In genomic region chr11:55542671-55543070, GRCm38 (mm10) we compare ENCODE assay signal across 24 mouse cellular contexts.
A peak's percentile ranks its signal among the peaks of the same experiment; 100 is the strongest.
DNase-seq lines count a peak whose midpoint lies in the region; ATAC-seq and TF ChIP-seq lines count a peak whose summit lies in the region.
"Had no signal": no experiment of that assay in that cellular context is flagged by ENCODE, and none has a peak within 500 bp of the region (broad histone marks: within the 10 kb centered on the region; RNA-seq: fewer than 3 reads in every experiment).

No protein-coding gene starts in this region.

- no peak overlapping the region for H3K9ac ChIP-seq in midbrain, embryonic 11.5 days (ENCODE audit: low read length)
- H3K9ac ChIP-seq in midbrain, embryonic 15.5 days: no peak overlapping the region
- H3K9ac ChIP-seq in MEL (ENCODE audit: control insufficient read depth, low read depth, low read length, poor library complexity, severe bottlenecking): no peak overlapping the region
- H3K9ac ChIP-seq: embryonic facial prominence, embryonic 13.5 days; embryonic facial prominence, embryonic 15.5 days; forebrain, embryonic 12.5 days had no signal

- no peak for TF ChIP-seq CTCF in MEL (IDR thresholded peaks at IDR 0.05 in 2 of 3, conservative IDR thresholded peaks at IDR 0.05 in 1 of 3; ENCODE audit: control insufficient read depth in 1 of 3, insufficient read depth in 1 of 3, low read depth in 2 of 3, low read length in 3 of 3, poor library complexity in 1 of 3, severe bottlenecking in 1 of 3)

- H3K79me2 ChIP-seq in MEL (ENCODE audit: control insufficient read depth, insufficient read depth, low read length, poor library complexity): no peaks in the 10 kb centered on the region

- no peak for TF ChIP-seq POLR2A in MEL (IDR thresholded peaks at IDR 0.05; ENCODE audit: control insufficient read depth in 1 of 2, insufficient read depth in 1 of 2, low read depth in 1 of 2, low read length in 2 of 2, poor library complexity in 1 of 2)

- H3K9me3 ChIP-seq in midbrain, embryonic 11.5 days (ENCODE audit: control insufficient read depth, low read length): no peaks in the 10 kb centered on the region; the same call in 1 of the 2 replicates
- no peaks in the 10 kb centered on the region for H3K9me3 ChIP-seq in midbrain, embryonic 15.5 days
- no peaks in the 10 kb centered on the region for H3K9me3 ChIP-seq in MEL (replicated peaks; ENCODE audit: insufficient read depth, low read length)
- H3K9me3 ChIP-seq: embryonic facial prominence, embryonic 13.5 days; embryonic facial prominence, embryonic 15.5 days; forebrain, embryonic 12.5 days had no signal

- H3K27me3 ChIP-seq in midbrain, embryonic 11.5 days (ENCODE audit: control insufficient read depth, insufficient read depth, low read length): no peaks in the 10 kb centered on the region
- H3K27me3 ChIP-seq in midbrain, embryonic 15.5 days (replicated peaks): no peaks in the 10 kb centered on the region
- H3K27me3 ChIP-seq in MEL (ENCODE audit: control insufficient read depth in 1 of 2, insufficient read depth in 2 of 2, low read length in 2 of 2): no peaks in the 10 kb centered on the region; a peak in 1 of 4 replicates
- H3K27me3 ChIP-seq: embryonic facial prominence, embryonic 13.5 days; embryonic facial prominence, embryonic 15.5 days; forebrain, embryonic 12.5 days had no signal

- peak; percentile 70 for DNase-seq in midbrain, embryonic 11.5 days (ENCODE audit: low spot score, missing footprints)
- DNase-seq in A20 (ENCODE audit: low read depth, low spot score) (peak; percentile 8), MEL (ENCODE audit: low read depth, low spot score) (peak; percentile 59)
- no peak for DNase-seq in adrenal gland, adult (ENCODE audit: inconsistent age in 2 of 2, low spot score in 1 of 2)
- no peak for DNase-seq in adrenal gland, postnatal 4 days (ENCODE audit: low spot score in 2 of 2)
- DNase-seq: adrenal gland, adult 8-10 months; adrenal gland, postnatal 14 days; adrenal gland, postnatal 36 days; cerebellum, adult 11 months; cerebellum, adult 18-20 months; cerebellum, adult 8-10 months; cerebellum, adult 9-11 months; cerebellum, postnatal 14 days; cerebellum, postnatal 36 days; embryo, embryonic 11 days had no signal

- no peak for TF ChIP-seq EP300 in MEL (IDR thresholded peaks at IDR 0.05; ENCODE audit: low read depth in 1 of 2, low read length in 2 of 2)

- 64% methylated on average over 4 of the region's 4 CpGs for WGBS in midbrain, embryonic 11.5 days
- 63% methylated on average over 4 of the region's 4 CpGs for WGBS in midbrain, embryonic 15.5 days

- no peak overlapping the region for H3K4me3 ChIP-seq in midbrain, embryonic 11.5 days (ENCODE audit: low read depth, low read length)
- no peak overlapping the region for H3K4me3 ChIP-seq in midbrain, embryonic 15.5 days
- no peak overlapping the region for H3K4me3 ChIP-seq in MEL (ENCODE audit: control insufficient read depth in 1 of 2, insufficient read depth in 1 of 2, low read depth in 2 of 2, low read length in 2 of 2)
- H3K4me3 ChIP-seq: embryonic facial prominence, embryonic 13.5 days; embryonic facial prominence, embryonic 15.5 days; erythroblast, embryonic 14.5 days; forebrain, embryonic 10.5 days; forebrain, embryonic 12.5 days had no signal

- no peaks in the 10 kb centered on the region for H3K4me1 ChIP-seq in midbrain, embryonic 11.5 days (ENCODE audit: control insufficient read depth, insufficient read depth, low read length)
- no peaks in the 10 kb centered on the region for H3K4me1 ChIP-seq in midbrain, embryonic 15.5 days
- no peaks in the 10 kb centered on the region for H3K4me1 ChIP-seq in MEL (ENCODE audit: control insufficient read depth in 1 of 2, insufficient read depth in 2 of 2, low read length in 2 of 2)
- H3K4me1 ChIP-seq: embryonic facial prominence, embryonic 13.5 days; embryonic facial prominence, embryonic 15.5 days; forebrain, embryonic 10.5 days; forebrain, embryonic 12.5 days had no signal

- TF ChIP-seq RAD21 in MEL (IDR thresholded peaks at IDR 0.05; ENCODE audit: low read depth, low read length): no peak

- no peak overlapping the region for H3K4me2 ChIP-seq in midbrain, embryonic 11.5 days
- no peak overlapping the region for H3K4me2 ChIP-seq in midbrain, embryonic 15.5 days
- H3K4me2 ChIP-seq: embryonic facial prominence, embryonic 13.5 days; embryonic facial prominence, embryonic 15.5 days; forebrain, embryonic 12.5 days had no signal

- no peak overlapping the region for H3K27ac ChIP-seq in midbrain, embryonic 11.5 days (ENCODE audit: low read depth, low read length)
- H3K27ac ChIP-seq in midbrain, embryonic 15.5 days: no peak overlapping the region
- H3K27ac ChIP-seq in MEL (ENCODE audit: control insufficient read depth, low read depth, low read length): no peak overlapping the region
- H3K27ac ChIP-seq: embryonic facial prominence, embryonic 13.5 days; embryonic facial prominence, embryonic 15.5 days; forebrain, embryonic 10.5 days; forebrain, embryonic 12.5 days had no signal

- H3K36me3 ChIP-seq in midbrain, embryonic 11.5 days (ENCODE audit: control insufficient read depth, insufficient read depth, low read length): no peaks in the 10 kb centered on the region
- H3K36me3 ChIP-seq in midbrain, embryonic 15.5 days (replicated peaks): no peaks in the 10 kb centered on the region
- no peaks in the 10 kb centered on the region for H3K36me3 ChIP-seq in MEL (ENCODE audit: control insufficient read depth in 1 of 2, insufficient read depth in 2 of 2, low read length in 2 of 2)
- H3K36me3 ChIP-seq: embryonic facial prominence, embryonic 13.5 days; embryonic facial prominence, embryonic 15.5 days; forebrain, embryonic 10.5 days; forebrain, embryonic 12.5 days; G1E had no signal

- no peak for ATAC-seq in midbrain, embryonic 11.5 days (ENCODE audit: low FRiP score)
- ATAC-seq in midbrain, embryonic 15.5 days (replicated peaks): no peak
- ATAC-seq: forebrain, embryonic 14.5 days; forebrain, embryonic 16.5 days had no signal

TF ChIP-seq in MEL, 35 proteins besides CTCF, POLR2A, EP300 and RAD21:
- TF ChIP-seq CHD1 (IDR thresholded peaks at IDR 0.05; ENCODE audit: low read depth, low read length): no peak
- TF ChIP-seq ELF1 (IDR thresholded peaks at IDR 0.05; ENCODE audit: low read depth, low read length): no peak
- TF ChIP-seq MEF2A (IDR thresholded peaks at IDR 0.05; ENCODE audit: extremely low read depth, insufficient replicate concordance, low read depth, low read length, poor library complexity, severe bottlenecking): no peak
- TF ChIP-seq MYC (IDR thresholded peaks at IDR 0.05; ENCODE audit: low read depth, low read length): no peak
- no peak for TF ChIP-seq ETS1 (IDR thresholded peaks at IDR 0.05; ENCODE audit: low read depth, low read length)
- TF ChIP-seq ZNF384 (IDR thresholded peaks at IDR 0.05; ENCODE audit: low read depth, low read length): no peak
- TF ChIP-seq HCFC1 (IDR thresholded peaks at IDR 0.05; ENCODE audit: low read depth, low read length): no peak
- no peak for TF ChIP-seq MAX (IDR thresholded peaks at IDR 0.05; ENCODE audit: low read length)
- TF ChIP-seq KAT2A (conservative IDR thresholded peaks at IDR 0.05; ENCODE audit: low read depth, low read length): no peak
- no peak for TF ChIP-seq USF2 (IDR thresholded peaks at IDR 0.05; ENCODE audit: borderline replicate concordance in 1 of 2, insufficient read depth in 1 of 2, low read depth in 1 of 2, low read length in 2 of 2)
- no peak for TF ChIP-seq SIN3A (IDR thresholded peaks at IDR 0.05; ENCODE audit: low read length)
- TF ChIP-seq MYB (IDR thresholded peaks at IDR 0.05; ENCODE audit: low read depth, low read length): no peak
- no peak for TF ChIP-seq UBTF (IDR thresholded peaks at IDR 0.05; ENCODE audit: borderline replicate concordance, insufficient read depth, low read depth, low read length)
- TF ChIP-seq NELFE (IDR thresholded peaks at IDR 0.05; ENCODE audit: low read depth, low read length): no peak
- no peak for TF ChIP-seq TBP (IDR thresholded peaks at IDR 0.05; ENCODE audit: low read depth, low read length)
- TF ChIP-seq SMC3 (IDR thresholded peaks at IDR 0.05; ENCODE audit: low read depth, low read length): no peak
- no peak for TF ChIP-seq JUND (IDR thresholded peaks at IDR 0.05; ENCODE audit: low read depth, low read length)
- TF ChIP-seq TAL1 (IDR thresholded peaks at IDR 0.05; ENCODE audit: low read length): no peak

Comparison
In these comparisons a context has a peak if more than half of its experiments do, and no peak if none do; other contexts are left out.
1. DNase-seq: peak in midbrain, embryonic 11.5 days (single experiment), A20 (single experiment) and MEL (single experiment); none in adrenal gland, adult (0 of 2) and adrenal gland, postnatal 4 days (0 of 2).